Mouse (Mus musculus) monocyte, adult 5-6 weeks (primary cell): Measurements from ENCODE around the gene Tcf25. TPM values are rescaled to one million over a fixed set of nuclear protein-coding genes. Genes with fewer than 3 reads are reported as not detected.
"Not testable (repeated sequence)": the region's sequence is repeated elsewhere in the genome, so short reads cannot be mapped to it uniquely, and the experiment has no call there.

ENCODE experiments used
- ATAC-seq: fragments of 153-309, 156-312 bp; replicated peaks from 2 replicates; pipeline ENCODE4 v1.8.0; 2017; ENCODE audit warnings: mild to moderate bottlenecking; ENCODE audit not compliant: low TSS enrichment, insufficient number of reproducible peaks, severe bottlenecking, poor library complexity, low FRiP score
- total RNA-seq: library from RNA; stranded (forward); fragments of 200-1000, 200-491, 200-594 nt; gene quantifications from 3 replicates; pipeline ENCODE4 v1.2.3, GENCODE M21; 2017

Gene Tcf25
- total RNA-seq, 1 experiment from 2014 or later, result 562 TPM

- ATAC-seq, result no peak
Measured at GRCm38 (mm10) chr8:123446799-123447198, 73.2 kb downstream of the Tcf25 start.

GRCm38 (mm10) chr8:123450783-123451182 lies 77.2 kb downstream of the Tcf25 start:
- ATAC-seq, result no peak

GRCm38 (mm10) chr8:123451747-123452146 lies 78.2 kb downstream of the Tcf25 start:
- ATAC-seq, result not testable (repeated sequence)

GRCm38 (mm10) chr8:123452149-123452548 lies 78.6 kb downstream of the Tcf25 start:
- no peak for ATAC-seq

- ATAC-seq, result no peak
Measured at GRCm38 (mm10) chr8:123453291-123453690, 79.7 kb downstream of the Tcf25 start.

Other genes starting within 250 kb of the Tcf25 start
- gene Sult5a1, start 215.4 kb upstream of the Tcf25 start, total RNA-seq, result not detected in 3 replicates
- not detected in 3 replicates for gene Dpep1, start 187.5 kb upstream of the Tcf25 start, total RNA-seq
- 53.4 to 64.6 TPM (median 62.4 TPM) in 3 replicates for gene Chmp1a, start 161.0 kb upstream of the Tcf25 start, total RNA-seq
- gene Spata33, start 160.9 kb upstream of the Tcf25 start, total RNA-seq, result not detected in 3 replicates
- 25.8 to 42.8 TPM (median 39.1 TPM) in 3 replicates for gene Cdk10, start 148.9 kb upstream of the Tcf25 start, total RNA-seq
- gene Spata2l, start 137.5 kb upstream of the Tcf25 start, total RNA-seq, result 0.85 to 3.6 TPM (median 0.95 TPM) in 3 replicates
- 17.2 to 28.0 TPM (median 25.4 TPM) in 3 replicates for gene Zfp276, start 119.6 kb upstream of the Tcf25 start, total RNA-seq
- 28.2 to 59.4 TPM (median 54.9 TPM) in 3 replicates for gene Vps9d1, start 119.4 kb upstream of the Tcf25 start, total RNA-seq
- 11.2 to 31.4 TPM (median 24.6 TPM) in 3 replicates for gene Fanca, start 55.2 kb upstream of the Tcf25 start, total RNA-seq
- gene Spire2, start 41.0 kb upstream of the Tcf25 start, total RNA-seq, result 0.32 TPM in 1 of 3 replicates, not detected in the others
- not detected in 3 replicates for gene Mc1r, start 33.4 kb downstream of the Tcf25 start, total RNA-seq
- gene Tubb3, start 37.7 kb downstream of the Tcf25 start, total RNA-seq, result 0.29 to 0.96 TPM (median 0.76 TPM) in 3 replicates
- 9.1 to 9.7 TPM (median 9.4 TPM) in 3 replicates for gene Def8, start 49.8 kb downstream of the Tcf25 start, total RNA-seq
- 11.3 to 24.6 TPM (median 14.3 TPM) in 3 replicates for gene Afg3l1, start 104.2 kb downstream of the Tcf25 start, total RNA-seq
- gene Dbndd1, start 141.7 kb downstream of the Tcf25 start, total RNA-seq, result 0.64 TPM in 1 of 3 replicates, not detected in the others
- 4.2 to 6.7 TPM (median 5.1 TPM) in 3 replicates for gene Gas8, start 145.1 kb downstream of the Tcf25 start, total RNA-seq